Mouse (Mus musculus) central nervous system, embryonic 11.5 days (tissue): ENCODE results near the gene Galnt15. TPM values are rescaled to one million over a fixed set of nuclear protein-coding genes. Genes with fewer than 3 reads are reported as not detected.

ENCODE experiments used
- polyA plus RNA-seq: library from polyadenylated mRNA; depleted of rRNA; stranded (reverse); fragments of >200 nt; gene quantifications from 2 replicates; pipeline ENCODE4 v1.2.3, GENCODE M21; 2012; rRNA removed

Gene Galnt15
- 0.06 and 0.11 TPM in 2 replicates for polyA plus RNA-seq

GRCm38 (mm10) chr14:32028681-32029091 is at the start of gene Galnt15:
Gene Galnt15 (plus strand): TSS chr14:32028989.

GRCm38 (mm10) chr14:32084761-32085485 is 56.1 kb downstream of the Galnt15 start, which contains the start of gene Oxnad1:
Gene Oxnad1 (plus strand): TSS chr14:32085374.

GRCm38 (mm10) chr14:32085486-32086201 is 56.9 kb downstream of the Galnt15 start, which contains the start of gene Dph3:
Gene Dph3 (minus strand): TSS chr14:32085729.

Other genes starting within 250 kb of the Galnt15 start
- 17.7 and 20.6 TPM in 2 replicates for gene Ankrd28, start 198.3 kb upstream of the Galnt15 start, polyA plus RNA-seq
- 21.9 and 26.7 TPM in 2 replicates for gene Oxnad1, start 56.4 kb downstream of the Galnt15 start, polyA plus RNA-seq
- 40.9 and 51.9 TPM in 2 replicates for gene Dph3, start 56.7 kb downstream of the Galnt15 start, polyA plus RNA-seq
- not detected in 2 replicates for gene Msmb, start 113.0 kb downstream of the Galnt15 start, polyA plus RNA-seq
- gene Ncoa4, start 130.9 kb downstream of the Galnt15 start, polyA plus RNA-seq: 52.9 and 64.0 TPM in 2 replicates
- gene Timm23, start 172.9 kb downstream of the Galnt15 start, polyA plus RNA-seq: 178 and 203 TPM in 2 replicates
- 25.8 and 30.6 TPM in 2 replicates for gene Parg, start 173.0 kb downstream of the Galnt15 start, polyA plus RNA-seq